Mouse (Mus musculus): ENCODE results near the gene Ccdc174.
"Not testable (repeated sequence)": the region's sequence is repeated elsewhere in the genome, so short reads cannot be mapped to it uniquely, and the experiment has no call there.

The Ccdc174 gene

GRCm38 (mm10) chr6:91877885-91878651 lies at the start of gene Ccdc174:
Ccdc174 (plus strand) TSS chr6:91878053.
- peak; percentile 99 for DNase-seq

- no peak for DNase-seq
Observed at GRCm38 (mm10) chr6:91832863-91833440, 44.9 kb upstream of the Ccdc174 start.

GRCm38 (mm10) chr6:91839010-91839871 lies 38.6 kb upstream of the Ccdc174 start:
- DNase-seq, result peak; percentile 81

- no peak for DNase-seq
Observed at GRCm38 (mm10) chr6:91842897-91843627, 34.8 kb upstream of the Ccdc174 start.

- peak; percentile 45 for DNase-seq
Observed at GRCm38 (mm10) chr6:91843628-91844153, 34.2 kb upstream of the Ccdc174 start.

GRCm38 (mm10) chr6:91852550-91852949 lies 25.3 kb upstream of the Ccdc174 start:
- DNase-seq, result peak; percentile 79

GRCm38 (mm10) chr6:91858339-91858738 lies 19.5 kb upstream of the Ccdc174 start:
- DNase-seq, result no peak

- peak; percentile 37 for DNase-seq
Observed at GRCm38 (mm10) chr6:91862848-91863247, 15.0 kb upstream of the Ccdc174 start.

GRCm38 (mm10) chr6:91864595-91864994 lies 13.3 kb upstream of the Ccdc174 start:
- DNase-seq, result no peak

GRCm38 (mm10) chr6:91865601-91866000 lies 12.3 kb upstream of the Ccdc174 start:
- DNase-seq, result no peak

GRCm38 (mm10) chr6:91868091-91868490 lies 9.8 kb upstream of the Ccdc174 start:
- no peak for DNase-seq

- no peak for DNase-seq
Observed at GRCm38 (mm10) chr6:91872781-91873180, 5.1 kb upstream of the Ccdc174 start.

GRCm38 (mm10) chr6:91883859-91884258 lies 6.0 kb downstream of the Ccdc174 start:
- no peak for DNase-seq

GRCm38 (mm10) chr6:91889255-91889906 lies 11.5 kb downstream of the Ccdc174 start:
- no peak for DNase-seq

GRCm38 (mm10) chr6:91890615-91891014 lies 12.8 kb downstream of the Ccdc174 start:
- no peak for DNase-seq

- no peak for DNase-seq
Observed at GRCm38 (mm10) chr6:91891776-91892175, 13.9 kb downstream of the Ccdc174 start.

GRCm38 (mm10) chr6:91896783-91897182 lies 18.9 kb downstream of the Ccdc174 start:
- no peak for DNase-seq

- peak; percentile 81 for DNase-seq
Observed at GRCm38 (mm10) chr6:91901505-91901904, 23.7 kb downstream of the Ccdc174 start.

GRCm38 (mm10) chr6:91902509-91902908 lies 24.7 kb downstream of the Ccdc174 start, which contains the start of gene 4930590J08Rik:
4930590J08Rik (plus strand) TSS chr6:91902809.
- DNase-seq, result not testable (repeated sequence)

- no peak for DNase-seq
Observed at GRCm38 (mm10) chr6:91914011-91914410, 36.2 kb downstream of the Ccdc174 start.

GRCm38 (mm10) chr6:91917286-91917685 lies 39.4 kb downstream of the Ccdc174 start:
- DNase-seq, result no peak

- peak; percentile 55 for DNase-seq
Observed at GRCm38 (mm10) chr6:91917716-91918115, 39.9 kb downstream of the Ccdc174 start.
